Mouse (Mus musculus): Measurements from ENCODE around the gene Mesd.
"Not testable (repeated sequence)": the region's sequence is repeated elsewhere in the genome, so short reads cannot be mapped to it uniquely, and the experiment has no call there.

Gene Mesd

DNA sequence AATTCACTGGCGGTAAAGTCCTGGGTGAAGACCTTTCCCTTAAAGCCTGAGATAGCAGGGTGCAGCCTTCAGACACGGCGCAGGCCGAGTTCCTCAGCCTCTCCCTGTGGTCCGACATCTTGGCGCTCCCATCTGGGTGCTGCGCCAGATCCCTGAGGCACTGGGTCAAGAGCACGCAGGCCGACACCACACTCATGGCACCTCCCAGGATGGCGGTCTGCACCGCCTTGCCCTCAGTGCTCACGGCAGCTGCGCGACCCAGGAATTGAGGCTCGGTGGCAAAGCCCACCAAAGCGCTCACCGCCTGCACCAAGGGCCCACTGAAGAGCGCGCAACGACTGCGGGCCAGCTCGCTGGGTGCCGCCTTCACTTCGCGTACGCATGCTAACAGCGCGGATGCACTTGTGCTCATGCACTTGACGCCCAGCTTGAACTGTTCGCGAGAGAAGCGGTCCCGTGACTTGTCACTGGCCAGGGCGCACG lies 2.1 kb upstream of the Mesd start:
- no peak for DNase-seq

DNA sequence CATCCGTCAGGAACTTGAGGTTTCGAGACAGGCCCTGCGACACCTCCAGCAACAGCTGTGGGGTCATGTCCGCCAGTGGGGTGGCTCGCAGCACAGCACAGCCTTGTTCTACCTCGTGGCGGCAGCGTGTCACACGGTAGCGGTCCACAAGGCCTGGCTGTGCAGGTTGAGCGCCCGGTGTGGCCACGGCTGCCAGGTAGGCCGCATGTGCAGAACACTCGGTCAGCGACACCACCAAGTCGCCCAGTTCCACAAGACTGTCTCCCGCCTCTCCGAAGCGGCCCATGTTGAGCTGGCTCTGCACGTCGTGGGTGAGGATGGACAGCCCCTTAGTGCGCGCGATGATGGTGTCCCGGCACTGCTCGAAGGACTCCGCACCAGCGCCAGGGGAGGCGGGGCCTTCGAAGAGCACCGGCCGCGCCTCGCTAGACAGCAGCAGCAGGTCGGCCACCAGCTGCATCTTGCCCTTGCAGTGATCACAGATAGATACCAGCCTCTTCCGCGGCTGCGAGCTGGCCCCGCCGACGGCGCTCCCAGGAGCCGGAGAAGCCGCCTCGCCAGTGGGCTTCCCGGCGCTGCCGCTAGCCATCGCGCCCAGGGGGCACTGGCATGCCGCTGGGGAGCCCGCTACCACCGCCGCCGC lies 1.5 kb upstream of the Mesd start:
- peak in 1 of 2 experiments; percentile 59 for DNase-seq

DNA sequence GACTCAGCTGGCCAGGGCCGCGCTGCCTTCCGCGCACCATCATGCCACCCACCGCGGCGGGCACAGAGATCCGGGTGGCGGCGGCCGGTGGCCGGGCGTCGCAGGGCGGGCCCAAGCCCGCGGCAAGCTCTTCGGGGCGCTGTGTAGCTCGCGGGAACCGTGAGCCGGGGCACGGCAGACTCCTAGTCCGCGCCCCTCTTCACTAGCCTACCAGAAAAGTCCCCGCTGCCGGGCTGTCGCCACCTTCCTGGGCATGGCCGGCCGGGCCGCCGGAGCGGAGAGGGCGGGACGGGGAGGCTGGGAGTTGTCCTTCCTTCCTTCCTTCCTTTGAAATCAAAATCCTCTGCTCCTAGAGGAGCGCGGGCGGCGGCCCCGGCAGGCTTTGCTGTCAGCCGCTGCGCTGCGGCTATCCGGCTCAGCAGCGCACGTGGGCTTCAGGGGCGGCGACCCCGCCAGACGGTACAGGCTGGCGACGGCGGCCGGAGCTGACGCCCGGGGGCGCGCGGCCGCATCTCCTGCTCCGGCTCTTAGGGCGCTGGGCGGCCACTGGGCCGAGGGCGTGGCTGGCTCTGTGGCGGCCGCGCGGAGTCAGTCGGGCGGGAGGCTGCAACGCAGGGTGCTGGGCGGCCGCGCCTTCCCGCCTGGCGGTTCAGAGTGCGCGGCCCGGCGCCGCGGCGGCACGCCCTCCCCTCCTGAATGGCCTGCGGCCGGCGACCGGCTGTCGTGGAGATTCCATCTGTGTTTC lies 818 bp upstream of the Mesd start:
- DNase-seq = peak; percentile 75 to 77

DNA sequence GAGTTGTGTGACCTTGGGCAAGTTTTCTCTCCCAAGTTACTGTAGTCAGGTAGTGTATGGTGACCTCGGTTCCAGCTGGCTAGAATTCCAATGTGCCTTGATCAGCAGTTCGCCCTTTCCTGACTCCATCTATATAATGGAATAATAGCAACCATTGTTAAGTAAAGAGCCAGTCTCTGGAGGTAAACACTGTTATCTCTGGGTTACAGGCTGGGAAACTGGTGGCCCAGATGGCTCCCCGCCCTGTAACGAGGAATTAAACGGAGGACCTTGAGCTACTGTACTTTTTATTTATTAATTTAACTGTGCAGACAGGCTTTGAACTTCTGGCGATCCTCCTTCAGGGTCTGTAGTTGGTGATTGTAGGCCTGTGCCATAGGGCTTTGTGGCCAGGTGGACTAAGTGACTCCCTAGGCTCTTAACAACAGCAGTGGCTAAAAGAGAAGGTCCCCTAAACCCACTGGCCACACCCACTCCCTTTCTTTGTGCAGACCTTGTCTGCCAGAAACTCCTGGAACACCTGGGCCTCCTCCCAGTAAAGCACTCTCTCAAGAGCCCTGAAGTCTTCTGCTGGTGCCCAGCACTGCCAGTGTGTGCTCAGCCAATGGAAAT lies 761 bp downstream of the Mesd start:
- peak in 1 of 2 experiments; percentile 14 for DNase-seq

DNA sequence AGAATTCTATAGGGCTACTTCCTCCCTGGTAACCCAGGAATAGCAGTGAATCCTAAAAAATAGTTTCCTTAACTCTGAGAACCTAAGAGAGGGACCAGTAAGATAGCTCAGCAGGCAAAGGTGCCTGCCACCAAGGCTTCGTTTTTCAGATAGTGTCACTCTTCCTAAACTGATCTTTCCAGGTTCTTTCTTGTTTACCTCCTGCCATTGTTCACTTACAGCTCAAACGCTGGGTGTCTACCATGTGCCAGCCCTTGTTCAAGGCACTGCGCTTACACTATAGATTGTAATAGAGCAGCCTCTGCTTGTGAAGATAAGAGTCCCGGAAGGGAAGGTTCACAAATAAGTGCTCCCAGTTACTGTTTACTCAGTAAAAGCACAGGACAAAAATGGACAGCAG lies 1.6 kb downstream of the Mesd start:
- DNase-seq = no peak

DNA sequence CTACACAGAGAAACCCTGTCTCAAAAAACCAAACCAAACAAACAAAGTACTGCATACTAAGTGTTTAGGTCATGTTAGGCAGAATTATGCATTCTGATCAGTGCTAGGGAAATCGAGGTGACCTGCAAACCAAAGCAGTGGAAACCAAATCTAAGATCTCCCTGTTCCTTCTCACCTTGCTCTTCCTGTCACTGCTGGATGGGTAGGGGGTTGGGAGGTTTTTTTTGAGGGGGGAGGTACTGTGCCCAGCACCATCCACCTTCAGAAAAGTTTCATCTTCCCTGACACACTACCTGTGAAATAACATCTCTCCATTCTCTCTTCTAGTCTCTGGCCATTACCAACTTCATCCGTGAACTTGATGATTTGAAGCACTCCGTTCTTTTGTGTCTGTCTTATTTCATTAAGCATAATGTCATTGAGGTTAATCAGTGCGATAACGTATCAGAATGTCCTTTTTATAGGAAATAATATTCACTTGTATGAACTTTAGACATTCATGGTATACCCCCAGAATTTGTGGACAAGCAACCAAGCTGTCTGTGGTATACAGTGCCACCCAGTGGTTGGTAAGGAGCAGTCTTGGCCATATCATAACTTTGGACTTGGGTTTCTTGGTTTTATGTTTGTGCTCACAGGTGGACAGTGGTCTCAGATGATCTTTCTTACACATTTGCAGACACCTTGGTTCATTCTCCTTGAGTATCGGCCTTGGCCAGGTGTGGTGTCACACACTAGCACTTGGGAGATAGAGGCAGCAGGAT lies 2.3 kb downstream of the Mesd start:
- peak in 1 of 2 experiments; percentile 34 for DNase-seq

DNA sequence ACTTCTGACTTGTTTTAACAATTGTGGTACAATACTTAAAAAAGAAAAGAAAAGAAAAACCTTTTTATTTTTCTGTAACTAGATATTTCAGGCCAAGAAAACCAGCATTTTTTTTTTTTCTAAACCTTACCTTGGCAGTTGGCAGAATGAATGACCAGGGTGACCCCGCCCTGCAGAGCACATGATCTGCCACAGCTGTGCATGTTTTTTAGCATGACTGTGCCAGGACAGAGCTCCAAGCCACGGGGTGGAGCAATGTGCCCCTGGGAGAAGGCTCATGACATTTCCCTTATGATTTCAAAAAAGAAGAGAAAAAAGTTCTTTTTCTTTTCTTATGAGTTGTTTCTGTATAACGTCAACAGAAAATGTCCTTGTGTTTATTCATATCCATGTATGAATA lies 5.1 kb downstream of the Mesd start:
- DNase-seq = peak; percentile 74 to 79

DNA sequence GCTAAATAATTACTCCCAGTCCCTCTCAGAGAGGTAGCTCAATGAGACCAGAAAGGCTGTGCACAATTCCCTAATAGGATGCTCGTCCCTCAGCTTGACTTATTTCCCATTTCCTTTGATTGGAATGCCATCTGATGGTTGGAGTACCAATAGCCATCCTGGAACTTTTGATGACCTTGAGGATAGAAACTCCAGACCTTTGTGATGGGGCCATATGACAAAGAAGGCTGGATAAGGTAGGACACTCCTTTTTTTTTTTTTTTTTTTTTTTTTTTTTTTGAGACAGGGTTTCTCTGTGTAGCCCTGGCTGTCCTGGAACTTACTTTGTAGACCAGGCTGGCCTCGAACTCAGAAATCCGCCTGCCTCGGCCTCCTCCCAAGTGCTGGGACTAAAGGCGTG lies 5.7 kb downstream of the Mesd start:
- DNase-seq = not testable (repeated sequence)

DNA sequence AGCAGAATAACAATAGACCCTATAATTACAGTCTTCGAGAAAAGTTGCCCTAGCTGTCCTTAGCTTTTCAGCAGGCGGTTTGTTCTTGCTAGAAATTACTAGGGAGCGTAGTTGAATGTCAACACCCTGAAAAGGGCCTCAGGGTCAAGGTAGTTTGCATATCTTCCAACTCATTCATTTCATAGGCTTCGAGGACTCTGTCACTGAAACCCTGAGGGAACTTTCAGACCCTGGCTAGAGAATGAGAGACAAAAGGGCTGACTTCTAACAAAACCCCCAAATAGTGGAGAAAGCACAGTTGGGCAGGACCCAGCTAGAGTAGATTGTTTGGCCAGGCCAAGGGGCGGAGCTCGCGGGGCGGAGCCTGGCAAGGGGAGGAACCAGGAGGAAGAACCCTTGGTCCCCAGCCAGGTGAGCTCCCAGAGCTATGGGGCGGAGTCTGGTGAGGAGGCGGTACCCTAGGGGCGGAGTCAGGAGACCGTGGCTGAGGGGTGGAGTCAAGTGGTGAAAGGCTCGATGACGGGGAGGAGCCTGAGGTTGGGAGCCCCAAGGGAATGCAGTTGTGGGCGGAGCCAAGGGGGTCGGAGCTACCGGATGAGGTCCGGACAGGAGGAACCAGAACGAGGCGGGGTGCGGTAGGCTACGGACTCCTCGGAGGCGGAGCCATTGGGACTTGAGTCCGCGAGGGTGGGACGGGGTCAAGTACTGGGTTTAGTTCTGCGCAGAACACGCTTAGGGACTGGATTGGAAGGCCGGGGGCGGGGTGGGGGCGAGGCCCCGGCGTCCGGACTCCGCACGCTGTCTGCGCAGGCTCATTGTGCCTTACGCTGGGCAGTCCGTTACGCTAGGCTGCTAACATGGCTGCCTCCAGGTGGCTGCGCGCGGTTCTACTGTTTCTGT lies 7.4 kb downstream of the Mesd start:
- DNase-seq = peak; percentile 100

DNA sequence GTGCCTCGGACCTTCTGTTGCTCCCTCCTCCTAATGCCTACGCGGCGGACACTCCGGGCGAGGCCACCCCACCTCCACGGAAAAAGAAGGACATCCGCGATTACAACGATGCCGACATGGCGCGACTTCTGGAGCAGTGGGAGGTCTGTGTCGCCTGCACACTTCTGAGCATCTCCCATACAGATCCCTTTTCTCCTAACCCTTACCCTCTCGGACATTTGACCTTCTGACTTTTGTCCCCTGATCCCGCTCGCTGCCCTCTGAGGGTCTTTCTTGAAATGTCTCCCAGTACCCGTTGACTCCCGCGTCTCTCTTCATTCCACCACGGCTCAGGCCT lies 8.0 kb downstream of the Mesd start:
- no peak for DNase-seq

DNA sequence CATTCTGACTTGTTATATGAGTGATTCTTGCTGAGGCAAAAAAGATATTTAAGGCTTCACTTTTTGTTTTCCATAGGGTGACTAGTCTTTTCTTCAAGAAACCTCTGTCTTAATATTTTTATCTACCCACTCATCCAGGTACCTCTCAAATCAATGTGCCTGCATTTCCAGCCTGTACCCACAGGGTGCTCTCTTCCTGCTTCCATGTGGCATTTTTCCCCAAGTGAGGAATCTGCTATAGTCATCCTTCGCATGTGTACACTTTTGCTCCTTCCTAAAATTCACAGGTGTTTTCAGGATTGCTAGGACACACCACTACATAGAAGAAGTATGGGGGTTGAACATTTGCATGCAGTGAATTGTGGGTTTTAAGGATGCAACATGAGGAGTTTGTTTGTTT lies 10.1 kb downstream of the Mesd start:
- no peak for DNase-seq

DNA sequence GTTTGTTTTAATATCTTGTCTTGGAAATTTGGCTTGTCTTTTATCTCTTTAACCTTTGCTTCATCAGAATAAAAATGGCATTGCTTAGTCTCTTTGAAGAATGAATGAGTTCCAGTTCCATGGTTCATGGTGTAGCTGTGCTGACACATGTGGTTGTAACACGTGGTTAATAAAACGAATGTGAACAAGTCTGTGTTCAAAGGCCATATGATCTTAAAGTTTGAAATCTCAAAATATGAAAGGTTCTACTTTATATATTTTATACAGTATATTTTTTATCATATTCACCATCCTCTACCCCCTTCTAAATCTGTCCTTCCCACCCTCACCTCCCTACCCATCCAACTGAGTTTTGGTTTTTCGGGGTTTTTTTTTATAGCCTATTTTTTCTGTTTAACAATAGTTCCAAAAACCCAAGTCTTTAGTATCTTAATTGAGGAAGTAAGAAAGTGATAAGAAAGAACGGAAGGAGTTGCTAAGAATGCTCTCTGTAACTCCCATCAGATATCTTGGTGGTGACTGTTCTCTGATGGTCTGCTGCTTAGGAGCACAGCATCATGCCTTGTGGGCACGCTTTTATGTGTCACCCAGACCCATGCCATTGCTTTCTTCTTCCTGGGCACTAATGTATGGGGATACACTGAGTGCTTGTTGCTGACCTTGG lies 11.9 kb downstream of the Mesd start:
- no peak for DNase-seq

DNA sequence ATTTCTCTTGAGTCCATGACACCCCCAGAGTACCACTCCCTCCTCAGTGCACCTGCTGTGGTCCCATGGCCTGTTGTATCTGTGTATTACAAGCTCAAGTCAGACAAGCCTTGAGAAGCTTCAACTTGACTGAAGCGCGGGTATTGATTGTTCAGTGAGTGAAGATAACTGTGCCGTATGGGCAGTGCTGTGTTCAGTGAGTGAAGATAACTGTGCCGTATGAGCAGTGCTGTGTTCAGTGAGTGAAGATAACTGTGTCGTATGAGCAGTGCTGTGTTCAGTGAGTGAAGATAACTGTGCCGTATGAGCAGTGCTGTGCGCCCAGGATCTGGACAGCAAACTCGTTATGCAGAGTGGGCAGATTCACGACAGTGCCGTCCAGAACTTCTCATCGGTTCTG lies 14.0 kb downstream of the Mesd start:
- DNase-seq = no peak

DNA sequence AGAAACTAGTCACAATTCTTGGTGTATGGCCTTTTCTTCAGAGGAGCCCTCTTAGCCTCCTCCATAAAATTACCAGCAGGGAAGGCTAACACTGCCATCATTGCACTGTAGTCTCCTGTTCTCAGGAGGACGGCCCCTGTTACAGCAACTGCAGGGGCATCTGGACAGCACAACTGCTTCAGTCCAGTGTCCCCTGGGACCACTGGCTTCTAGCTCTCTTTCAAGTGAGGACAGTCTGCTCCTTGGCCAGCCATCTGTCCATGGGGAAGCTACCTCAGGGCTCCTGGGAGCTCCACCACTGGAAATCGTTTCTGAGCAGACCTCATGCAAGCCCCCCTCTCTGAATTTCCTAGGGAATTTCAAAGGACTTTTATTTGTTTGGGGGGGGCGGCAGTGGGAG lies 16.3 kb downstream of the Mesd start:
- no peak for DNase-seq

DNA sequence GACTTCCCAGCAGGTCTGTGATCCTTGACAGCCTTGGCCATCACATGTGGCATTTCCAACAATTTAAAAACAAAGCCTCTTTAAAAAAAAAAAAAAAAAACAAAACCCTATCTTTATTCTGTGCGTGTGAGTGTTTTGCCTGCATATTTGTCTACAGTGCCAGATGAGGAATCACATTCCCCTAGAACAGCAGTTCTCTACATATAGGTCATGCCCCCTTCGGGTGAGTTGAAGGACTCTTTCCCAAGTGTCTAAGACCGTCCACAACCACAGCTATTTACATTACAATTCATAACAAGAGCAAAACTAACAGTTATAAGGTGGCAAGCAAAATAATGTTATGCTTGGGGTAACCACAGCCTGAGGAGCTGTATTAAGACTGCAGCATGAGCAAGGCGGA lies 17.2 kb downstream of the Mesd start:
- no peak for DNase-seq

DNA sequence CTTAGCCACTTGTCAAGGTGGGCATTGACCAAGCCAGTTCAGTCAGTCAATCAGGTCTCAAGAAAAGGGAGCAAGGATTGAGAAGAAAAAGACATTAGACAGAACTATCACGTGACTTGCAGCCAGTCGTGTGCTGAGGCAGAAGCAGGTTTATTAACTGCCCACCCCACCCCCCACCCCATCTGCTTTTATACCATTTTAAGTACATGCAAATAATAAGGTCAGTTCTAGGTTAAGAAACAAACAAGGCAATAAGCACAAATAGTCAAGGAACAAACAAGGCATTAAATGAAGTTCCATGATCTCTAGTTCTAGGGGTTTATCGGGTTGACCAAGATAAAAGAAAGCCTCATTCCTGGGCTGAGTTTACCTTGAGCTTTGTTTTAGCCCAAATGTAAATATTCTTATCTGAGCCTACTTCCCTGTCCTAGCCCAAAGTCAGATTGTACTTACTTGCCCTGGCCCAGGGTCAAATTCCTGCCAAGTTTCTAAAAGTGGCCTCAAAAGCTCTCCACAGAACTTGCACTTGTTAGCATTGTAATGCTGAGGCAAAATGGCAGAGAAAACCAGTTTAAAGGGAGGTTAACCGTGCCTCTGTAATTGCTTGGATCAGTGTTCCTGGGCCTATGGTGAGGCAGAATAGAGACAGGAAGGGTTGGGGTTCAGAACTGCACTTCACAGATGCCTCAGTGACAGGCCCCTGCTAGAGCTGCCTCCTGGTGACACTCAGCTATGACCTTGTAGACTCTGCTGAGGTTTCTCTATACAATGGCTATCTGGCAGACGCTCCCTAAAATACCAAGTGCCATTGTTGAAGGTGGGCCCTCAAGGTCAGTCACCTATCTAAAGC lies 18.3 kb downstream of the Mesd start:
- DNase-seq = no peak

DNA sequence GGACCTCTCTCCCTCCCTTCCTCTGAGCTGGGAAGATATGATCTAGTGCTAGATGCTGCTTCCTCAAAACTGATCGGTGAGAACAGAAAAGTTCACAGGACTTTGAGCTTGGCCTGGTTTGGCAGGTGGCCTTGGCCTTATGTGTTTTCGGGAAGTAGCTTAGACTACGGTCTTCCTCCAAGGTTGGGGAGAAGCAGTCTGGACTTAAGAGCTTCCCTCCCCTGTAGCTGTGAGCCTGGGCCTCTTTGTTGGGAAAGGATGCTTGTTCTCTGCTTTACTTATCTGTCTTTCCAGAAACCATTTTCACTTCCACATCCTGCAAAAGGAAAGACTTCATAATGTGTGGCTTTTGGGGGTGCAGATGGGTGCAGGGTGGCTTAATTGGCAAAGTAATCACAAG lies 20.6 kb downstream of the Mesd start:
- no peak for DNase-seq

DNA sequence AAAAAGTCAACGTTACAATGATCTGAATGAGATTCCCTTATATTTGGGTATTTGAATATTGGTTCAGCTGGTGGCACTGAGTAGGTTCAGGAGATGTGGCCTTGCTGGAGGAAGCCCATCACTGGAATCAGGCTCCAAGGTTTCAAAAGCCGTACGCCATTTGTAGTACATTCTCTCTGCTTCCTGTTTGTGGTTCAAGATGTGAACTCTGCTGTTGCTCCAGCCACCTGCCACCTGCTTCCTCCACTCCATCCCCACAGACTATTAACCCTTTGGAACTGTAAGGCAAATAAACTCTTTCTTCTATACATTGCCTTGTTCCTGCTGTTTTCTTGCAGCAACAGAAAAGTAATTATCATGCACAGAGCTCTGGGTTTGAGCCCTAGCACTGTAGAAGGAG lies 27.6 kb downstream of the Mesd start:
- DNase-seq = no peak

DNA sequence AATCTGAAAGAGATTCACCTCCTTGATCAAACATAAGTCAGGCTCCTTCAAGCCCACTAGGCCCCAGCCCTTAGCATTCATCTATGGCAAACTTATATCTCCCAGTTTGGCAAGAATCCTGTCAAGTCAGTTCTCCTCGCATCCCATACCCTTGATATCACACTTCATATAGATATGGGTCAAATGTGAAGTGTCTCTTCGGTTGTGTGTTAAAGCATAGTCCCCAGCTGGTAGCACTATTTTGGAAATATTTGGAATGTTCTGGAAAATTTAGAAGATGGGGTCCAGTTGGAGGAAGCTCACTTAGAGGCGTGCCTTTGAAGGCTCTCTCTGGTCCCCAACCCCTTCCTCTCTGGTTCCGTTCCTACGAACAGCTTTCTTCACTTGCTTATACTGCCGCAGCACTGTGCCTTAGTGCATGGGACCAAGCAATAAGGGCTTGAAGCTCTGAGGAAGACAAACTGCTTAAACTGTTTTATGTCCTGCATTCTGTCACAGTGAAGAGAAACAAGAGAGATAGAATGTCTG lies 29.2 kb downstream of the Mesd start:
- DNase-seq = no peak

DNA sequence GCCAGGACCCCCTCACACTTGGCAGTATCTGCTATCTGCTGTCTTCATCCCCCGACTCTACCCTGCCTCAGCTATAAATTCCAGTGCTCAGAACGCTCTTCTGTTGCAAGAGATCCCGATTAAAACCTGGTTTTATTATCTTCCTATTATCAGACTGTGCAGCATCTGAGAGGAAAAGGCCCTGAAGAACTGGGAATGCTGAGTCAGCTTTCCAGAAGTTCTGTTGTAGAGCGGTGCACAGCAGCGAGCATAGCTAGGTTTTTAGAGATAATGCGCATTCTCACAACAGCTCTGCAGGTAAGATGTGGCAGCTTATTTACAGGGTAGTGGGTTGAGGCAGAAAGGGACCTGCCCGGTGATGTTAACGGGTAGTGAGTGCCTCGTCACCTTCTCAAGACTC lies 29.7 kb downstream of the Mesd start:
- DNase-seq = no peak

DNA sequence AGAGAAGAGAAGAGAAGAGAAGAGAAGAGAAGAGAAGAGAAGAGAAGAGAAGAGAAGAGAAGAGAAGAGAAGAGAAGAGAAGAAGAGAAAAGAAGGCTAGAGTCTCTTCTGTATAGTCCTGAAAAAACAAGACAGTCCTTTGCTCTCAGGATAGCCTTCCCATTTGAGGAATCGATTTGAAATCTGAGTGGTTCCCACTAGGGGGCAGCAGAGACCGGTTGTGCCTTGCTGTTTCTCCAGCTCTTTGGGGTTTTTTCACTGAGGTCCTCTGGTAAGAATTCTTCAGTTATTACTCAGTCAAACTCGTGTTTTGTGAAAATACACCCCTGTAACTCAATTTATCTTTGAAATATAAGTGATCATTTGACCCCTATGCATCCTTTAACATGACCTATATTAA lies 30.3 kb downstream of the Mesd start:
- peak; percentile 52 to 83 for DNase-seq

All from kidney, adult 8-10 months (tissue).